Mouse (Mus musculus) CH12.LX (cell line): ENCODE results near the gene Rnf144b. TPM values are rescaled to one million over a fixed set of nuclear protein-coding genes. Genes with fewer than 3 reads are reported as not detected.

Experiments
- DNase-seq: peaks from one replicate; pipeline ENCODE4 v3.0.0-alpha.2; 2013; ENCODE audit errors: extremely low read depth
- H3K27ac ChIP-seq: 2 replicates; pipeline ENCODE4 v1.5.1; 2012; ENCODE audit warnings: low read depth, mild to moderate bottlenecking, control low read depth, moderate library complexity; ENCODE audit not compliant: insufficient read depth
- H3K27me3 ChIP-seq: replicated peaks from 2 replicates; pipeline ENCODE3; 2012; ENCODE audit warnings: inconsistent platforms
- H3K36me3 ChIP-seq, 2 experiments: replicated peaks in 1 of 2; 2 replicates each; pipeline versions ENCODE3 to v1.6.1; 2012; ENCODE audit warnings: inconsistent platforms in 1 of 2, low read length in 1 of 2, mild to moderate bottlenecking in 1 of 2, mixed read lengths in 1 of 2, moderate library complexity in 1 of 2; ENCODE audit not compliant: control insufficient read depth in 1 of 2, insufficient read depth in 1 of 2
- H3K4me1 ChIP-seq, 2 experiments: 2 replicates each; pipeline ENCODE4 v1.6.1; 2012; ENCODE audit warnings: inconsistent platforms in 1 of 2, moderate library complexity in 1 of 2; ENCODE audit not compliant: insufficient read depth in 2 of 2, control insufficient read depth in 1 of 2
- H3K4me2 ChIP-seq: 2 replicates; pipeline ENCODE4 v1.6.1; 2012; ENCODE audit warnings: low read depth, mild to moderate bottlenecking, control low read depth; ENCODE audit not compliant: poor library complexity, insufficient read depth, severe bottlenecking
- H3K4me3 ChIP-seq, 3 experiments: fragments of 150-350 bp in 1 of 3; sonication (generic) in 1 of 3; replicated peaks in 1 of 3; 2 replicates each; pipeline versions ENCODE3 to v1.5.1; 2011 to 2012; ENCODE audit warnings: low read depth in 2 of 3, low read length in 2 of 3, mild to moderate bottlenecking in 2 of 3, moderate library complexity in 2 of 3, control low read depth in 1 of 3, improper control_type of control experiment in 1 of 3, inconsistent platforms in 1 of 3, mixed read lengths in 1 of 3; ENCODE audit not compliant: poor library complexity in 1 of 3
- H3K79me2 ChIP-seq: replicated peaks from 2 replicates; pipeline ENCODE4 v1.6.1; 2012; ENCODE audit warnings: mild to moderate bottlenecking, moderate library complexity; ENCODE audit not compliant: control insufficient read depth, poor library complexity, insufficient read depth, severe bottlenecking; ENCODE audit errors: extremely low read depth
- H3K9ac ChIP-seq: 2 replicates; pipeline ENCODE4 v1.6.1; 2012; ENCODE audit warnings: low read depth, mild to moderate bottlenecking, control low read depth, moderate library complexity; ENCODE audit not compliant: insufficient read depth
- H3K9me3 ChIP-seq: replicated peaks from 2 replicates; pipeline ENCODE3; 2012; ENCODE audit warnings: low read length, inconsistent platforms, mixed read lengths
- CHD1 ChIP-seq: IDR thresholded peaks from 2 replicates; pipeline ENCODE4 v1.6.1; 2012; ENCODE audit warnings: low read depth, low read length, improper control_type of control experiment, inconsistent platforms
- CTCF ChIP-seq, 2 experiments: IDR thresholded peaks in 1 of 2; conservative IDR thresholded peaks in 1 of 2; 2 replicates each; pipeline ENCODE4 v1.5.1; 2011 to 2012; ENCODE audit warnings: low read depth in 2 of 2, low read length in 2 of 2, improper control_type of control experiment in 1 of 2, inconsistent platforms in 1 of 2, mild to moderate bottlenecking in 1 of 2, moderate library complexity in 1 of 2
- ELF1 ChIP-seq: IDR thresholded peaks from 2 replicates; pipeline ENCODE4 v1.6.1; 2014; ENCODE audit warnings: low read depth, mild to moderate bottlenecking, inconsistent platforms, low read length, improper control_type of control experiment
- IRF4 ChIP-seq: IDR thresholded peaks from 2 replicates; pipeline ENCODE4 v1.6.1; 2014; ENCODE audit warnings: low read depth, mild to moderate bottlenecking, inconsistent platforms, low read length, improper control_type of control experiment
- MAFK ChIP-seq: IDR thresholded peaks from 2 replicates; pipeline ENCODE4 v1.6.1; 2011; ENCODE audit warnings: low read length, improper control_type of control experiment; ENCODE audit not compliant: insufficient replicate concordance
- MAX ChIP-seq: IDR thresholded peaks from 2 replicates; pipeline ENCODE4 v1.6.1; 2011; ENCODE audit warnings: low read length, improper control_type of control experiment
- MAZ ChIP-seq: IDR thresholded peaks from 2 replicates; pipeline ENCODE4 v1.6.1; 2012; ENCODE audit warnings: low read depth, mild to moderate bottlenecking, inconsistent platforms, low read length, improper control_type of control experiment, moderate library complexity
- MEF2A ChIP-seq: IDR thresholded peaks from 2 replicates; pipeline ENCODE4 v1.6.1; 2014; ENCODE audit warnings: low read depth, mild to moderate bottlenecking, inconsistent platforms, low read length, improper control_type of control experiment, borderline replicate concordance
- MXI1 ChIP-seq: IDR thresholded peaks from 2 replicates; pipeline ENCODE4 v1.6.1; 2011; ENCODE audit warnings: mild to moderate bottlenecking, low read depth, low read length, improper control_type of control experiment
- MYC ChIP-seq: IDR thresholded peaks from 2 replicates; pipeline ENCODE4 v1.6.1; 2011; ENCODE audit warnings: low read depth, mild to moderate bottlenecking, improper control_type of control experiment, low read length
- NELFE ChIP-seq: IDR thresholded peaks from 2 replicates; pipeline ENCODE4 v1.6.1; 2011; ENCODE audit warnings: low read depth, low read length, improper control_type of control experiment
- NRF1 ChIP-seq: IDR thresholded peaks from 2 replicates; pipeline ENCODE4 v1.6.1; 2014; ENCODE audit warnings: low read depth, mild to moderate bottlenecking, inconsistent platforms, low read length, improper control_type of control experiment, moderate library complexity
- PAX5 ChIP-seq: IDR thresholded peaks from 2 replicates; pipeline ENCODE4 v1.6.1; 2012; ENCODE audit warnings: low read length, inconsistent platforms, mixed read lengths
- RCOR1 ChIP-seq: conservative IDR thresholded peaks from 2 replicates; pipeline ENCODE4 v1.6.1; 2012; ENCODE audit warnings: low read depth, mild to moderate bottlenecking, inconsistent platforms, low read length, improper control_type of control experiment
- SIN3A ChIP-seq: IDR thresholded peaks from 2 replicates; pipeline ENCODE4 v1.6.1; 2012; ENCODE audit warnings: low read length, improper control_type of control experiment, inconsistent platforms
- UBTF ChIP-seq: IDR thresholded peaks from 2 replicates; pipeline ENCODE4 v1.6.1; 2012; ENCODE audit warnings: low read depth, mild to moderate bottlenecking, inconsistent platforms, low read length, improper control_type of control experiment, moderate library complexity
- USF1 ChIP-seq: IDR thresholded peaks from 2 replicates; pipeline ENCODE4 v1.6.1; 2014; ENCODE audit warnings: low read depth, mild to moderate bottlenecking, inconsistent platforms, low read length, improper control_type of control experiment
- ZMIZ1 ChIP-seq: IDR thresholded peaks from 2 replicates; pipeline ENCODE4 v1.6.1; 2012; ENCODE audit warnings: low read depth, mild to moderate bottlenecking, inconsistent platforms, low read length, improper control_type of control experiment
- ZNF384 ChIP-seq: IDR thresholded peaks from 2 replicates; pipeline ENCODE4 v1.6.1; 2012; ENCODE audit warnings: low read depth, low read length, improper control_type of control experiment, inconsistent platforms
- dilution Hi-C: fragments of 300-500 bp; cut with MboI; formaldehyde crosslinking; loops from 2 replicates; pipeline ENCODE4 v1.14.3; 2020; ENCODE audit warnings: low sequenced_read_pairs; ENCODE audit not compliant: extremely low pct_unique_long_range_greater_than_20kb, extremely low pct_ligation_motif_present
- in situ Hi-C: fragments of 300-500 bp; cut with MboI; formaldehyde crosslinking; loops from 3 replicates; pipeline ENCODE4 v1.14.3; 2019; ENCODE audit warnings: low sequenced_read_pairs, low pct_ligation_motif_present, low pct_unique_long_range_greater_than_20kb, mixed read lengths
- polyA plus RNA-seq: library from polyadenylated mRNA; unstranded; fragments of >175 nt; gene quantifications from 2 replicates; pipeline ENCODE4 v1.2.1, GENCODE M21; 2012; ENCODE audit warnings: low read depth; ENCODE audit not compliant: insufficient read length
- total RNA-seq, 2 experiments: library from RNA; depleted of rRNA; stranded (reverse); fragments of 300-350 nt in 1 of 2; fragments of >200 nt in 1 of 2; gene quantifications; 2 replicates each; pipeline ENCODE4 v1.2.3; 2012 to 2014

The Rnf144b gene
- total and polyA plus RNA-seq, 3 experiments: not detected

DNA sequence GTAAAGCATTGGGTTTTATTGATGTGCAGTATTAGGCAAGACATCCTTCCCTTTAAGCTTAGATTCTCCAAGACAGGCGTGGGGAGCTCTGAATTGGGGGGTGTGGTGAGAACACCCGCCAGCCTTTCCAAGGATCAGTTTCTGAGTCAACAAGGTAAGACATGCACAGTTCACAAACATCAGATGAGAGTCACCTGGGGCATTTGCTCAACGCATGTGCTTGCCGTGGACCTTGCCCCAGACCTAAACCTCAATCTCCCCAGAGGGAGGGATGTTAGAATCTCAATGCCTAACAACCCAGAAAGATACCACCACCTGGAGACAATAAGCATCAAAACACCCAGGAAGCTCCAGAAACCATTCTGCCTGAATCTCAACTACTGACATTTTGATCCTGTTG lies 47.6 kb downstream of the Rnf144b start:
- H3K36me3 ChIP-seq: no peaks in the 10 kb centered on the region
- H3K4me1 ChIP-seq: peaks cover 0 to 4% of the 10 kb centered on the region in 2 experiments; a peak in 2 of 4 replicates
- H3K27ac ChIP-seq: no peak overlapping the region
- no peak overlapping the region for H3K9ac ChIP-seq
- no peak overlapping the region for H3K4me3 ChIP-seq
- no peak for DNase-seq
- H3K79me2 ChIP-seq: no peaks in the 10 kb centered on the region
- H3K9me3 ChIP-seq: no peaks in the 10 kb centered on the region
- in situ Hi-C loops (no loop called here), dilution Hi-C loops (no loop called here)
- no peaks in the 10 kb centered on the region for H3K27me3 ChIP-seq
- TF ChIP-seq NRF1: no peak
- no peak for TF ChIP-seq RCOR1
- no peak for TF ChIP-seq CHD1
- TF ChIP-seq PAX5: no peak
- TF ChIP-seq CTCF (conservative IDR thresholded peaks at IDR 0.05 in 1 of 2, IDR thresholded peaks at IDR 0.05 in 1 of 2; ENCODE audit: low read depth in 2 of 2, low read length in 2 of 2): no peak
- no peak for TF ChIP-seq MYC
- TF ChIP-seq MEF2A: no peak
- no peak for TF ChIP-seq NELFE
- TF ChIP-seq SIN3A: no peak
- no peak for TF ChIP-seq USF1
- no peak for TF ChIP-seq MAX
- no peak for TF ChIP-seq ZNF384
- no peak for TF ChIP-seq ELF1
- TF ChIP-seq UBTF: no peak
- no peak for TF ChIP-seq MAZ
- TF ChIP-seq MAFK: no peak
- no peak for TF ChIP-seq ZMIZ1
- no peak for TF ChIP-seq IRF4
- TF ChIP-seq MXI1: no peak
- H3K4me2 ChIP-seq: no peak overlapping the region

DNA sequence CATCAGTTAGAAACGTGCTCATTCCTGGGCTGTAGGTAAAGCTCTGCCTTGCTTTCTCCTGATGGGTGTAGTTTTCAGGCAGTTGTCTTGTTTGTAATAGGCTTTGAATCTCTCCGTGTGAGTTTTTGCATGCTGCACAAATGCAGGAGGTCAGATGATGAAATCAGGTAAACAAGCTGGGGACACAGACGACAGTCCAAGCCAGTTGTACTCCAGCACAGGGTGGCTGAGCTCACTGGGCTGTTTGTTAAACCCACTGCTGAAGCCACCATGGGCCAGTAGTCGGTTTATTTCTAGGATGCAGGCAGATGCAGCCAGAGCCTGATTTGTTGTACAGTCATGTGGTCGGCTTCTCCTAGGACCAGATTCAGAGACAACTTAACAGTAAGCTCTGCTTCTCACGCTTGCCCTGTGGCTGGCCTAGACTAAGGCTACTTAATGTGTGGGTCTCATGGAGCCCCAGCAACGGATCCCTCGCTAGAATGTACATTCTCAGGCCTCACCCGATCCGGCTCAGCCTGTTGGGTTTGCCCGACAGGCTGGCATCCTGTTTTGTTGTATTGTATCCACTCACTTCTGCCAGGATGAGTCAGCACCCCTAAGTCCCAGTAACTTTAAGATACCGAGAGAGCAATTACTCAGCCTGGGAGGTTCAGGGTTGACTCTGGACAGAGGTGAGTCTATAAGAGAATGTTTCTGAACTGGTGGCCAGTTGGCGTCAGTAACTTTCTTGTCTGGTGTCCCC lies 48.5 kb downstream of the Rnf144b start:
- no peaks in the 10 kb centered on the region for H3K9me3 ChIP-seq
- H3K27me3 ChIP-seq: no peaks in the 10 kb centered on the region
- TF ChIP-seq ELF1: no peak
- no peak overlapping the region for H3K27ac ChIP-seq
- H3K4me2 ChIP-seq: no peak overlapping the region
- in situ Hi-C loops: no loop called here
- DNase-seq: no peak
- no peaks in the 10 kb centered on the region for H3K79me2 ChIP-seq
- no peaks in the 10 kb centered on the region for H3K4me1 ChIP-seq
- no peak overlapping the region for H3K9ac ChIP-seq
- H3K36me3 ChIP-seq: no peaks in the 10 kb centered on the region
- no peak overlapping the region for H3K4me3 ChIP-seq
- dilution Hi-C loops: no loop called here
